ENCODE assay signal across 15 mouse cellular contexts in the genomic region with DNA sequence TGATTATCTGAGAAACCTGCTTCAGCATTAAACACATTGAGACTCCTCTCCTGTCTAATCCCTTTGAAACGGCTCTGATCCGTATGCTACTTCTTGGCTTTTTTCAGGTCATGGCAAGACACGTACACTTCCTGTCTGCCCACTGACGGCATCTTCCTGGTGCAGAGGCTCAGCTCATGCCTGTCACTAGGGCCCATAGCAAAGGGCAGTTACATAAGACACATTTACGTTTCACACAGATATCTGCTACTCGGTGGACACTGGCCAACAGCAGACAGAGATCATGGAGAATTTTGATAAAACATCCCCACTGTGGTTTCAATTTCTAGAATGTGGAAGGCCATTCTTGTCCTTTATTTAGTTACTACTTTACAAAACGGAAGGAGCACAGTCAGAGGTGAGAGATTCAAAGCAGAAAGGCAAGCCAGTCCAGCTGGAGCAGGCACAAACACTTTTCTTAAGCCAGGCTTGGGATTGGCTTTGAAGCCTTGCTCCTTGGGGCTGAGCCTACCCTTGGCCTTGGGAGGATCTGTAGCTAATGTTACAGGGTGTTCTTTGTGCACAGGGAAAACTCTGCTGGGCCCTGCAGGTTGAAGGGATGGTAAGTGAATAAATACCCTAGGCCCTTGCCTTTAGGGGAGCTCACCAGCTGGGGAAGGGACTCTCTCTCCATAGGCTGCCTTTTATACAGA.
DNase-seq lines count a peak whose midpoint lies in the region; ATAC-seq and TF ChIP-seq lines count a peak whose summit lies in the region.
"Had no signal": no experiment of that assay in that cellular context is flagged by ENCODE, and none has a peak within 500 bp of the region (broad histone marks: within the 10 kb centered on the region; RNA-seq: fewer than 3 reads in every experiment).

No protein-coding gene starts in this region.

- no peak for TF ChIP-seq POLR2A in kidney, adult 2 months (IDR thresholded peaks at IDR 0.05; ENCODE audit: low read depth, low read length)

- H3K27me3 ChIP-seq in kidney, embryonic 14.5 days (ENCODE audit: control insufficient read depth, insufficient read depth, low read length), result no peaks in the 10 kb centered on the region
- H3K27me3 ChIP-seq in kidney, adult 2 months (replicated peaks; ENCODE audit: control insufficient read depth, insufficient read depth, low read length), result no peaks in the 10 kb centered on the region
- H3K27me3 ChIP-seq in limb, embryonic 10.5 days (ENCODE audit: low read depth, poor library complexity, severe bottlenecking), result no peaks in the 10 kb centered on the region
- H3K27me3 ChIP-seq: midbrain, embryonic 12.5 days had no signal

- ATAC-seq in kidney, embryonic 14.5 days (ENCODE audit: low FRiP score, low TSS enrichment), result no peak
- ATAC-seq: forebrain, postnatal 0 days; inflammation-experienced regulatory T-cells, adult 6 months had no signal

- H3K4me1 ChIP-seq in kidney, embryonic 14.5 days (ENCODE audit: control insufficient read depth, insufficient read depth, low read length), result no peaks in the 10 kb centered on the region
- no peaks in the 10 kb centered on the region for H3K4me1 ChIP-seq in kidney, adult 2 months (ENCODE audit: control insufficient read depth, insufficient read depth, low read length)
- peaks cover 24% of the 10 kb centered on the region for H3K4me1 ChIP-seq in brown adipose tissue, adult 24 weeks (ENCODE audit: control insufficient read depth, insufficient read depth, insufficient read length, low read length)
- peaks cover 32% of the 10 kb centered on the region for H3K4me1 ChIP-seq in limb, embryonic 10.5 days

- H3K4me3 ChIP-seq in kidney, embryonic 14.5 days (ENCODE audit: low read length), result no peak overlapping the region
- no peak overlapping the region for H3K4me3 ChIP-seq in kidney, adult 2 months (ENCODE audit: insufficient read depth, low read depth, low read length)
- no peak overlapping the region for H3K4me3 ChIP-seq in brown adipose tissue, adult 24 weeks (ENCODE audit: insufficient read depth, low read depth, low read length)
- H3K4me3 ChIP-seq in limb, embryonic 10.5 days, result no peak overlapping the region
- H3K4me3 ChIP-seq: midbrain, embryonic 12.5 days had no signal

- 65% methylated on average over 7 of the region's 7 CpGs for WGBS in kidney, embryonic 14.5 days
- WGBS in kidney, adult 2 months, result 65% methylated on average over 7 of the region's 7 CpGs
- 72% methylated on average over 7 of the region's 7 CpGs for WGBS in limb, embryonic 10.5 days

- no peaks in the 10 kb centered on the region for H3K36me3 ChIP-seq in kidney, embryonic 14.5 days (ENCODE audit: control insufficient read depth, insufficient read depth, low read length)
- no peaks in the 10 kb centered on the region for H3K36me3 ChIP-seq in kidney, adult 2 months (ENCODE audit: control insufficient read depth, insufficient read depth, low read length)
- H3K36me3 ChIP-seq in limb, embryonic 10.5 days, result no peaks in the 10 kb centered on the region
- H3K36me3 ChIP-seq: midbrain, embryonic 12.5 days had no signal

- peak; percentile 89 for DNase-seq in heart, adult 11 months
- DNase-seq in heart, postnatal 25 days (ENCODE audit: low spot score), result no peak
- DNase-seq in kidney, adult 2 months, result no peak
- DNase-seq in limb, embryonic 10.5 days (ENCODE audit: low spot score), result no peak
- DNase-seq in urinary bladder, adult 18-20 months (ENCODE audit: low spot score in 2 of 2), result no peak
- DNase-seq: cerebellum, adult 18-20 months; forebrain, postnatal 0 days; lung, postnatal 14 days; spleen, adult 18-20 months had no signal

- intact Hi-C loops in heart, postnatal 25 days (cut with DNase I), result no loop called here

- H3K9ac ChIP-seq in kidney, embryonic 14.5 days (ENCODE audit: low read depth, low read length), result peak overlapping the region; percentile 7; the same call in 1 of the 2 replicates
- H3K9ac ChIP-seq: forebrain, postnatal 0 days; liver, embryonic 14.5 days; midbrain, embryonic 12.5 days had no signal

- H3K9me3 ChIP-seq in kidney, embryonic 14.5 days (ENCODE audit: control insufficient read depth, low read length), result no peaks in the 10 kb centered on the region
- no peaks in the 10 kb centered on the region for H3K9me3 ChIP-seq in limb, embryonic 10.5 days (replicated peaks)
- H3K9me3 ChIP-seq: midbrain, embryonic 12.5 days had no signal

- H3K27ac ChIP-seq in kidney, embryonic 14.5 days (ENCODE audit: low read depth, low read length), result no peak overlapping the region
- H3K27ac ChIP-seq in kidney, adult 2 months (ENCODE audit: insufficient read depth, low read depth, low read length), result no peak overlapping the region
- peak overlapping the region; percentile 86 for H3K27ac ChIP-seq in brown adipose tissue, adult 24 weeks (replicated peaks; ENCODE audit: low read depth, low read length)
- H3K27ac ChIP-seq in limb, embryonic 10.5 days, result 0 out of 2 replicates have a peak overlapping the region, but pooled peaks have one; percentile 16
- H3K27ac ChIP-seq: liver, embryonic 14.5 days; stomach, postnatal 0 days had no signal

- TF ChIP-seq CTCF in kidney, adult 2 months (conservative IDR thresholded peaks at IDR 0.05; ENCODE audit: insufficient read depth, insufficient read length, low read depth, low read length), result no peak

- H3K4me2 ChIP-seq in kidney, embryonic 14.5 days (replicated peaks; ENCODE audit: low read depth, low read length), result no peak overlapping the region

Comparison
In these comparisons a context has a peak if more than half of its experiments do, and no peak if none do; other contexts are left out.
1. H3K27ac ChIP-seq: peak in brown adipose tissue, adult 24 weeks (single experiment) and limb, embryonic 10.5 days (single experiment); none in kidney, embryonic 14.5 days (single experiment) and kidney, adult 2 months (single experiment).